Mouse (Mus musculus) stomach, postnatal 0 days (tissue): ENCODE data around the gene Jmjd7.

Experiments used
- CTCF ChIP-seq: IDR thresholded peaks from 2 replicates; pipeline ENCODE4 v1.5.1; 2016; ENCODE audit warnings: antibody characterized with exemption, low read depth, mild to moderate bottlenecking, moderate library complexity
- EP300 ChIP-seq: optimal IDR thresholded peaks from 2 replicates; pipeline ENCODE3; 2016; ENCODE audit warnings: antibody characterized with exemption

GRCm38 (mm10) chr2:120065243-120065642 is 38.0 kb downstream of the Jmjd7 start:
- no peak for TF ChIP-seq CTCF
- no peak for TF ChIP-seq EP300
